Mouse (Mus musculus): ENCODE results near the gene Adprhl2.

DNA sequence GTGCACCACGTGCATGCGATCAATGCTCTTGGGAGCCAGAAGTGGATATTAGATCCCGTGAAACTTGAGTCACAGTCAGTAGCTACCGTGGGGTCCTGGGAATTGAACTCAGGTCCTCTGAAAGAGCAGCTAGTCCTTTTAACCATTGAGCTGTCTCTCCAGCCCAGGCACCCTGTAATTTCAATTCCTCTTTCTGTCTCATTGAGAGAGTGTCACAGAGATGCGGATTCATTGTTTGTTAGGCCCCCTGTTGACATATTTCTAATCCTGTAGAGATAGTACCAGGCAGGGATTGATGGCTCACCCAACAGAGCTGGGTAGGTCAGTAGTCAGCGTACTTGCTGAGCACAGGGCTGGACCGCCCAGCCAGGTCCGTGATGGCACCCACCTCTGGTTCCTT is 31.2 kb downstream of the Adprhl2 start:
- no peak for TF ChIP-seq POLR2A (IDR thresholded peaks at IDR 0.05; ENCODE audit: low read depth, low read length)
- no peak for TF ChIP-seq CTCF (IDR thresholded peaks at IDR 0.05; ENCODE audit: extremely low read depth, insufficient read length, insufficient replicate concordance, low read depth, low read length)

Data from small intestine, adult 2 months (tissue).